In the genomic region with DNA sequence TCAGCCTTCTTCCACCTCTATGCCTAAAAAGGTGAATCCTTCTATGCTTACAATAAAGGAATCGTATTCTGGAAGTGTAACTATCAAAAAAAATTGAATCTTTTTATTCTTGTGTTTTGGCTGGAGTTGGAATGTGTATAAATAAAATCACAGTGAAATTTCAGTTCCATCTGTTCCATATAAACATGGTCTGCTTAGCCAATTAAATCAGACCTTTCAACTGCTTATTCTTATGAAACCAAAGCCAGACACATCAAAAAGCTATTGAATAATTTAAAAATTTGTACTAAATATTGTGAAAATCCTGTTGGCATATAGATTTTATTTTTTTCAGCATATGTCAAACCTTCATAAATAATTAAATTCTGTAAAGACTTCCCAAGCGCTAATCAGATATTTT, we compare ENCODE assay signal across 14 mouse cellular contexts.
"Had no signal": no experiment of that assay in that cellular context is flagged by ENCODE, and none has a peak within 500 bp of the region (broad histone marks: within the 10 kb centered on the region; RNA-seq: fewer than 3 reads in every experiment).

No protein-coding gene starts in this region.

- H3K9ac ChIP-seq: lung, embryonic 14.5 days; midbrain, embryonic 12.5 days; neural tube, embryonic 12.5 days; stomach, embryonic 15.5 days had no signal

- H3K4me2 ChIP-seq: lung, embryonic 14.5 days; midbrain, embryonic 12.5 days; neural tube, embryonic 12.5 days; stomach, embryonic 15.5 days had no signal

- H3K27me3 ChIP-seq: midbrain, embryonic 12.5 days; neural tube, embryonic 12.5 days; stomach, embryonic 15.5 days had no signal

- H3K27ac ChIP-seq: midbrain, embryonic 10.5 days; midbrain, embryonic 12.5 days; neural tube, embryonic 12.5 days; stomach, embryonic 15.5 days; stomach, postnatal 0 days had no signal

- DNase-seq: lung, adult 18-20 months; lung, embryonic 14.5 days; lung, postnatal 10 days; lung, postnatal 4 days; midbrain, embryonic 14.5 days; right cerebral cortex, postnatal 14 days; thymus, adult 2 months; thymus, postnatal 25 days; thymus, postnatal 4 days had no signal

- H3K4me3 ChIP-seq: midbrain, embryonic 10.5 days; midbrain, embryonic 12.5 days; neural tube, embryonic 12.5 days; stomach, embryonic 15.5 days had no signal

- H3K36me3 ChIP-seq: midbrain, embryonic 10.5 days; midbrain, embryonic 12.5 days; neural tube, embryonic 12.5 days; stomach, embryonic 15.5 days had no signal

- H3K9me3 ChIP-seq: midbrain, embryonic 10.5 days; midbrain, embryonic 12.5 days; neural tube, embryonic 12.5 days; stomach, embryonic 15.5 days had no signal

- H3K4me1 ChIP-seq: midbrain, embryonic 10.5 days; midbrain, embryonic 12.5 days; neural tube, embryonic 12.5 days; stomach, embryonic 15.5 days had no signal
